Mouse (Mus musculus) ES-Bruce4 (cell line): ENCODE results near the gene Ganc. TPM values are rescaled to one million over a fixed set of nuclear protein-coding genes. Genes with fewer than 3 reads are reported as not detected.

Source experiments
- H3K27ac ChIP-seq: 2 replicates; pipeline ENCODE4 v1.5.1; 2012; ENCODE audit warnings: low read length, inconsistent platforms; ENCODE audit not compliant: insufficient read depth
- H3K27me3 ChIP-seq: 2 replicates; pipeline ENCODE4 v1.6.1; 2012; ENCODE audit warnings: mild to moderate bottlenecking, low read length, inconsistent platforms; ENCODE audit not compliant: control insufficient read depth, poor library complexity, insufficient read depth, severe bottlenecking
- H3K36me3 ChIP-seq: 2 replicates; pipeline ENCODE4 v1.6.1; 2012; ENCODE audit warnings: inconsistent platforms, mild to moderate bottlenecking, low read length, moderate library complexity; ENCODE audit not compliant: control insufficient read depth, poor library complexity, insufficient read depth, severe bottlenecking
- H3K4me1 ChIP-seq: one replicate; pipeline ENCODE4 v1.8.1; 2011; ENCODE audit warnings: low read length; ENCODE audit not compliant: control insufficient read depth, insufficient read depth
- H3K4me3 ChIP-seq: 2 replicates; pipeline ENCODE4 v1.5.1; 2011; ENCODE audit warnings: low read depth, mild to moderate bottlenecking, low read length
- H3K9ac ChIP-seq: 2 replicates; pipeline ENCODE4 v1.6.1; 2012; ENCODE audit warnings: low read depth, mild to moderate bottlenecking, inconsistent platforms; ENCODE audit not compliant: poor library complexity, severe bottlenecking
- H3K9me3 ChIP-seq: replicated peaks from 2 replicates; pipeline ENCODE4 v1.6.1; 2012; ENCODE audit warnings: mild to moderate bottlenecking, low read length, inconsistent platforms; ENCODE audit not compliant: control insufficient read depth, poor library complexity, insufficient read depth, severe bottlenecking
- CTCF ChIP-seq: IDR thresholded peaks from one replicate; pipeline ENCODE4 v1.8.1; 2011; ENCODE audit warnings: low read depth, low read length
- EP300 ChIP-seq: IDR thresholded peaks from 2 replicates; pipeline ENCODE4 v1.6.1; 2011; ENCODE audit warnings: low read depth, low read length; ENCODE audit not compliant: insufficient read depth
- POLR2A ChIP-seq: IDR thresholded peaks from one replicate; pipeline ENCODE4 v1.8.1; 2011; ENCODE audit warnings: low read length; ENCODE audit not compliant: insufficient read depth
- polyA plus RNA-seq: library from polyadenylated mRNA; stranded (reverse); fragments of >200 nt; gene quantifications from 2 replicates; pipeline ENCODE4 v1.2.4, GENCODE M21; 2011; ENCODE audit warnings: low read depth; ENCODE audit not compliant: missing spikeins, insufficient read depth, insufficient read length

Gene Ganc
- polyA plus RNA-seq, 1 experiment: 9.6 TPM

DNA sequence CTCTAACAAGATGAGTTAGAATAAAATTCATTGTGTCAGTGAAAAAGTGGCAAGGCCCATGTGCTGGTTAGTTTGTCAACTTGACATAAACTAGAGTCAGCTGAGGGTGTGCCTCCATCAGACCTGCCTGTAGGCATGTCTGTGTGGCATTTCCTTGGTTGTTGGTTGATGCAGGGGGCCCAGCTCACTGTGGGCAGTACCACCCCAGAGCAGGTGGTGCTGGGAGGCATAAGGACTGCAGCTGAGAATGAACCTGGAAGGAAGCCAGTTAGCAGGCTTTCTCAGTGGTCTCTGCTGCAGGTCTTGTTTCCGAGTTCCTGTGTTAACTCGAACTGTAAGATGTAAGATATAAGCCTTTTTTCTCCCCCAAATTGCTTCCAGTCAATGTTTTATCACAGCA is 51.3 kb downstream of the Ganc start:
- no peaks in the 10 kb centered on the region for H3K27me3 ChIP-seq
- no peaks in the 10 kb centered on the region for H3K4me1 ChIP-seq
- no peak overlapping the region for H3K9ac ChIP-seq
- no peaks in the 10 kb centered on the region for H3K36me3 ChIP-seq
- no peak for TF ChIP-seq EP300
- no peak for TF ChIP-seq CTCF
- TF ChIP-seq POLR2A: no peak
- no peaks in the 10 kb centered on the region for H3K9me3 ChIP-seq
- H3K27ac ChIP-seq: no peak overlapping the region
- no peak overlapping the region for H3K4me3 ChIP-seq

DNA sequence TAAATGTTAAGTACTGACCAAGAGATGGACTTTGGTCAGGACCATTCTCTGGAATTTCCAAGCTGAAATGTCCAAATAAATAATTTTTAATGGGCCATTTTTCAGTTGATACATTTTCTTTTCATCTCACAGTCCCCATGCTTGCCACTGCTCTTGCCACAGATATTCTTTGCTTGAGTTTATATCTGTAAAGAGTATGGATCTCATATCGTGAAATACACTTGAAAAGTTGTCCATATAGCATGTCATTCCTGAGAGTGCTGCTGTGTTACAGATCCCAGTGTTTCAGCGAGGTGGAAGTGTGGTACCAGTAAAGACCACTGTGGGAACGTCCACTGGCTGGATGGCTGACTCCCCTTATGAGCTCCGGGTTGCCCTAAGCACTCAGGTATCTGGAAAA is 52.0 kb downstream of the Ganc start, which contains the start of gene Capn3:
Capn3 (plus strand) TSS at position 301 of the 400 bp plus-strand sequence.
- no peaks in the 10 kb centered on the region for H3K27me3 ChIP-seq
- no peak for TF ChIP-seq EP300
- no peak for TF ChIP-seq POLR2A
- TF ChIP-seq CTCF: no peak

DNA sequence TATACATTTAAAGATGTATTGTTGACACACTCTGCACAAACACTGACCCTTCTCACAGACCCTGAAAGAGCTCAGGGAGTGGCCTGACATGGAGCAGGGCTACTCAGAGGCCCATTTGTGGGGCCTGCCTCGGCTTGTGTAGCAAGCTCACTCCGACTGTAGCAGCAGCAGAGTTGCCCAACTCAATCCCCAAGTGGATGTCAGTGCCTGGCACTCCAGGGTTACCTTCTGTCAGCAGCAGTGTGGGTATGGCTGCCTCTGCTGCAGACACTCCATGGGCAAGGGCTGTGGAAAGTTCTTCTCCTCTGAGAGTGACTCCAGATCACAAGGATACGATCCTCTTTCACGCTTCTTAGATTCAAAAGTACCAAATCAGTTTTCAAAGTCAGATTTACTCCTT is 56.5 kb downstream of the Ganc start:
- no peak overlapping the region for H3K27ac ChIP-seq
- no peaks in the 10 kb centered on the region for H3K4me1 ChIP-seq
- H3K4me3 ChIP-seq: no peak overlapping the region
- no peaks in the 10 kb centered on the region for H3K9me3 ChIP-seq
- H3K36me3 ChIP-seq: no peaks in the 10 kb centered on the region
- no peak for TF ChIP-seq POLR2A
- no peak for TF ChIP-seq EP300
- TF ChIP-seq CTCF: no peak
- no peak overlapping the region for H3K9ac ChIP-seq
- no peaks in the 10 kb centered on the region for H3K27me3 ChIP-seq

More for the DNA sequence above, 52.0 kb downstream of the Ganc start, which contains the start of gene Capn3:
- Histone ChIP-seq H3K27ac (no peak within 1 kb of the TSS), H3K36me3 (no peaks in the 10 kb centered on the region), H3K9ac (no peak within 1 kb of the TSS), H3K4me3 (no peak within 1 kb of the TSS), H3K9me3 (no peaks in the 10 kb centered on the region), H3K4me1 (no peaks in the 10 kb centered on the region)

DNA sequence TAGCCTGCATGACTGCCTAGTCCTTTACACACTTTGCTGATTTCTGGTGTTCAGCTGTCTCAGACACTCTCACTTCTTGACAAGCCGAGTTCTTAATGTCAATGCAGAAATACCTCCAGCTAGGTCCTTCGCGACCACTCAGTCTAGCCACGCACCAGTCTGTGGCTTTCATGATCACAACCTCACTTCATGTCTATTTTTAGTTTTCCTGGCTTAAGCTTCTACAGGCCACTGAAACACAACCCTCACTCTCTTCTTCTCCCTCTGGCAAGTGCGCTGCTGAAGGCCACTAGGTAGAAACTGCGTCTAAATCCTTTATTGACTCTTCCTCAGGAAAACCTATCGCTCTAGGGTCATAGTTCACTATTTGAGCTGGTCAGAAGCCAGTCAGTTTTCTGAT is 59.6 kb downstream of the Ganc start:
- Histone ChIP-seq H3K27me3 (no peaks in the 10 kb centered on the region), H3K27ac (no peak overlapping the region), H3K4me3 (no peak overlapping the region), H3K9ac (no peak overlapping the region), H3K4me1 (no peaks in the 10 kb centered on the region), H3K9me3 (no peaks in the 10 kb centered on the region), H3K36me3 (no peaks in the 10 kb centered on the region)
- TF ChIP-seq CTCF (no peak), EP300 (no peak), POLR2A (no peak)

DNA sequence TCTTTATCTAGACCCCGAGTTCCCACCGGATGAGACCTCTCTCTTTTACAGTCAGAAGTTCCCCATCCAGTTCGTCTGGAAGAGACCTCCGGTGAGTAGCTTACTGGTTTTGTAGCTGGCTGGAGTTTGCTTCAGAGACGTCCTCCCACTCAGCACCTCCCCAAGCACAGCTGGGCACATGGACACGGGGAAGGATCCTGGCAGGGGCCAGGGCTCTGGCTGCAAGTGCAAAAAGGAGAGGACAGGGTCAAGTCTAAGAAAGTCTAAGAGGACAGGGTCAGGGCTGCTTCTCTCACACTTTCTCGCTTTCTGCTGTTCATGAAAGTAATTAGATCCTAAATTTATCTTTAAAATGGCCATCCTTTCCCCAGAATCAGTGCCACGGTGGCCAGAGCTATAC is 60.4 kb downstream of the Ganc start:
- H3K9me3 ChIP-seq: no peaks in the 10 kb centered on the region
- H3K36me3 ChIP-seq: no peaks in the 10 kb centered on the region
- no peak overlapping the region for H3K9ac ChIP-seq
- H3K4me3 ChIP-seq: no peak overlapping the region
- TF ChIP-seq CTCF (no peak), POLR2A (no peak), EP300 (no peak)
- no peak overlapping the region for H3K27ac ChIP-seq
- no peaks in the 10 kb centered on the region for H3K27me3 ChIP-seq
- H3K4me1 ChIP-seq: no peaks in the 10 kb centered on the region

DNA sequence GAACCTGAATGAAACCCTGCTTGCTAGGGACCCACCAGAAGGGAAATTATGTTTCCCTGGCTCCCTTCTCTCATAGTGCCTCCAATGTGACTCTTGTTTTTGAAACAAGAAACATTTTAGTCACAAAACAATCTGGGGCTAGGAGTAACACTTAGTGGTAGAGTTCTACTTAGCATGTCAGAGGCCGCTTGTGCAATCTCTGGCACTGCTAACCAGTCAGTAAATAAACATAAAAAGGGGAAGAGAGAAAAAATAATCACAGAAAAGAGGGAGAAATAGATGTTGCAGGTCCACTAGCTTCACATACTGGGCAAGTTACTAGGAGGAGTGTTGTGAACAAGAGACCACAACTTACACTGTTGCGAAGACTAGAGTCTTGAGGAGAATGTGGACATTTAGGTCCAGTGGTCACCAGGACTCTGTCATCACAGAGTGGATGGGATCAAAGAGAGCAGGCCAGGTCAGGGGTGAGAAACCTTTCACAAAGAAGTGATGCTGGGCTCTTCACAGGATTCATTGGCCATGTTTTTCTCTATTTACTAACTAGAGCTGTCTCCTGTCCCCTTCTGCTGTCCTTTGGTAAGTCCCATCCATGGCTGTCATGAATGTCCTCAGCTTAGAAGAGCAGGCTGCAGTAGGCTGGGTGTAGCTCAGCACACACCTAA is 61.2 kb downstream of the Ganc start:
- Histone ChIP-seq H3K27me3 (no peaks in the 10 kb centered on the region), H3K9me3 (no peaks in the 10 kb centered on the region), H3K27ac (no peak overlapping the region), H3K36me3 (no peaks in the 10 kb centered on the region), H3K4me1 (no peaks in the 10 kb centered on the region), H3K4me3 (no peak overlapping the region), H3K9ac (no peak overlapping the region)
- TF ChIP-seq EP300 (no peak), POLR2A (no peak), CTCF (no peak)
